Mouse (Mus musculus): ENCODE data around the gene Gna12.

Gene Gna12

GRCm38 (mm10) chr5:140827413-140827812 lies 2.8 kb downstream of the Gna12 start:
- DNase-seq (ENCODE audit: low read depth, low spot score), result no peak

- no peak for DNase-seq (ENCODE audit: low read depth, low spot score)
Measured at GRCm38 (mm10) chr5:140826796-140827195, 3.4 kb downstream of the Gna12 start.

- DNase-seq (ENCODE audit: low read depth, low spot score), result no peak
Measured at GRCm38 (mm10) chr5:140826118-140826517, 4.1 kb downstream of the Gna12 start.

GRCm38 (mm10) chr5:140824126-140824525 lies 6.1 kb downstream of the Gna12 start:
- no peak for DNase-seq (ENCODE audit: low read depth, low spot score)

GRCm38 (mm10) chr5:140823386-140823785 lies 6.8 kb downstream of the Gna12 start:
- no peak for DNase-seq (ENCODE audit: low read depth, low spot score)

- no peak for DNase-seq (ENCODE audit: low read depth, low spot score)
Measured at GRCm38 (mm10) chr5:140821951-140822350, 8.3 kb downstream of the Gna12 start.

- no peak for DNase-seq (ENCODE audit: low read depth, low spot score)
Measured at GRCm38 (mm10) chr5:140820539-140820938, 9.7 kb downstream of the Gna12 start.

- DNase-seq (ENCODE audit: low read depth, low spot score), result no peak
Measured at GRCm38 (mm10) chr5:140819594-140819993, 10.6 kb downstream of the Gna12 start.

GRCm38 (mm10) chr5:140818482-140819076 lies 11.7 kb downstream of the Gna12 start:
- no peak for DNase-seq (ENCODE audit: low read depth, low spot score)

- DNase-seq (ENCODE audit: low read depth, low spot score), result no peak
Measured at GRCm38 (mm10) chr5:140816950-140817568, 13.2 kb downstream of the Gna12 start.

- no peak for DNase-seq (ENCODE audit: low read depth, low spot score)
Measured at GRCm38 (mm10) chr5:140816008-140816407, 14.2 kb downstream of the Gna12 start.

- DNase-seq (ENCODE audit: low read depth, low spot score), result no peak
Measured at GRCm38 (mm10) chr5:140815059-140815728, 15.0 kb downstream of the Gna12 start.

GRCm38 (mm10) chr5:140814403-140814802 lies 15.8 kb downstream of the Gna12 start:
- no peak for DNase-seq (ENCODE audit: low read depth, low spot score)

GRCm38 (mm10) chr5:140812699-140813098 lies 17.5 kb downstream of the Gna12 start:
- DNase-seq (ENCODE audit: low read depth, low spot score), result no peak

GRCm38 (mm10) chr5:140812063-140812462 lies 18.2 kb downstream of the Gna12 start:
- no peak for DNase-seq (ENCODE audit: low read depth, low spot score)

GRCm38 (mm10) chr5:140811390-140811789 lies 18.8 kb downstream of the Gna12 start:
- DNase-seq (ENCODE audit: low read depth, low spot score), result no peak

GRCm38 (mm10) chr5:140806939-140807338 lies 23.3 kb downstream of the Gna12 start:
- DNase-seq (ENCODE audit: low read depth, low spot score), result no peak

GRCm38 (mm10) chr5:140806252-140806651 lies 24.0 kb downstream of the Gna12 start:
- DNase-seq (ENCODE audit: low read depth, low spot score), result no peak

GRCm38 (mm10) chr5:140801782-140802181 lies 28.4 kb downstream of the Gna12 start:
- DNase-seq (ENCODE audit: low read depth, low spot score), result no peak

- DNase-seq (ENCODE audit: low read depth, low spot score), result no peak
Measured at GRCm38 (mm10) chr5:140800288-140800923, 29.8 kb downstream of the Gna12 start.

- no peak for DNase-seq (ENCODE audit: low read depth, low spot score)
Measured at GRCm38 (mm10) chr5:140799190-140799589, 31.0 kb downstream of the Gna12 start.

GRCm38 (mm10) chr5:140798775-140799174 lies 31.5 kb downstream of the Gna12 start:
- peak; percentile 36 for DNase-seq (ENCODE audit: low read depth, low spot score)

All from CD4-positive helper T cell, adult 2 months (primary cell).